Mouse (Mus musculus) limb, embryonic 14.5 days (tissue): ENCODE results near the gene Plekho2. TPM values are rescaled to one million over a fixed set of nuclear protein-coding genes. Genes with fewer than 3 reads are reported as not detected.

ENCODE experiments used
- ATAC-seq: fragments of 200-750 bp; cut with Nextera tagmentation; 2 replicates; pipeline ENCODE4 v1.8.0; 2017; ENCODE audit warnings: low read depth, moderate number of reproducible peaks, moderate TSS enrichment; ENCODE audit not compliant: low FRiP score
- DNase-seq: peaks from one replicate; pipeline ENCODE4 v3.0.0-alpha.2; 2015; ENCODE audit warnings: low spot score
- H3K27ac ChIP-seq: fragments of 300-500 bp; sonication (generic); replicated peaks from 2 replicates; pipeline ENCODE4 v1.5.1; 2014; ENCODE audit warnings: low read depth, mild to moderate bottlenecking, low read length, moderate library complexity, mixed read lengths
- H3K27me3 ChIP-seq: fragments of 300-500 bp; sonication (generic); 2 replicates; pipeline ENCODE4 v1.6.1; 2014; ENCODE audit warnings: low read length, mixed read lengths; ENCODE audit not compliant: control insufficient read depth, insufficient read depth
- H3K36me3 ChIP-seq: fragments of 300-500 bp; sonication (generic); 2 replicates; pipeline ENCODE4 v1.6.1; 2014; ENCODE audit warnings: mild to moderate bottlenecking, low read length, moderate library complexity, mixed read lengths; ENCODE audit not compliant: control insufficient read depth, insufficient read depth
- H3K4me1 ChIP-seq: fragments of 300-500 bp; sonication (generic); 2 replicates; pipeline ENCODE4 v1.6.1; 2014; ENCODE audit warnings: antibody characterized with exemption, low read length, mixed read lengths; ENCODE audit not compliant: control insufficient read depth, insufficient read depth
- H3K4me2 ChIP-seq: fragments of 300-500 bp; sonication (generic); replicated peaks from 2 replicates; pipeline ENCODE4 v1.6.1; 2014; ENCODE audit warnings: low read depth, mild to moderate bottlenecking, low read length, moderate library complexity; ENCODE audit not compliant: severe bottlenecking
- H3K4me3 ChIP-seq: fragments of 300-500 bp; sonication (generic); replicated peaks from 2 replicates; pipeline ENCODE4 v1.5.1; 2014; ENCODE audit warnings: low read length
- H3K9ac ChIP-seq: fragments of 300-500 bp; sonication (generic); 2 replicates; pipeline ENCODE4 v1.6.1; 2014; ENCODE audit warnings: mild to moderate bottlenecking, low read depth, low read length, moderate library complexity; ENCODE audit not compliant: severe bottlenecking
- H3K9me3 ChIP-seq: fragments of 300-500 bp; sonication (generic); 2 replicates; pipeline ENCODE4 v1.6.1; 2016; ENCODE audit warnings: low read length; ENCODE audit not compliant: control insufficient read depth
- POLR2A ChIP-seq: fragments of 200-500 bp; IDR thresholded peaks from 2 replicates; pipeline ENCODE4 v1.8.0; 2012; ENCODE audit warnings: inconsistent platforms, mild to moderate bottlenecking, moderate library complexity, borderline replicate concordance; ENCODE audit not compliant: insufficient read depth, insufficient read length; ENCODE audit errors: extremely low read depth
- WGBS: fragments of 180-500 bp; shearing (Covaris S2); extraction: QIAGEN DNeasy Blood & Tissue Kit; methylation state at CpG from one replicate; pipeline ENCODE4 v1.1.7; 2014; 5-methylcytosine and 5-hydroxymethylcytosine counted together
- polyA plus RNA-seq, 2 experiments: library from polyadenylated mRNA; depleted of rRNA in 1 of 2; stranded (reverse) in 1 of 2; unstranded in 1 of 2; fragments of >200 nt; fragmentation: Nextera tagmentation in 1 of 2; extraction: Ambion mirVana in 1 of 2; gene quantifications; 2 replicates each; pipeline versions ENCODE4 v1.2.1 to v1.2.3; 2012 to 2014

Gene Plekho2
- polyA plus RNA-seq, 2 experiments: 14.2 to 14.7 TPM

DNA sequence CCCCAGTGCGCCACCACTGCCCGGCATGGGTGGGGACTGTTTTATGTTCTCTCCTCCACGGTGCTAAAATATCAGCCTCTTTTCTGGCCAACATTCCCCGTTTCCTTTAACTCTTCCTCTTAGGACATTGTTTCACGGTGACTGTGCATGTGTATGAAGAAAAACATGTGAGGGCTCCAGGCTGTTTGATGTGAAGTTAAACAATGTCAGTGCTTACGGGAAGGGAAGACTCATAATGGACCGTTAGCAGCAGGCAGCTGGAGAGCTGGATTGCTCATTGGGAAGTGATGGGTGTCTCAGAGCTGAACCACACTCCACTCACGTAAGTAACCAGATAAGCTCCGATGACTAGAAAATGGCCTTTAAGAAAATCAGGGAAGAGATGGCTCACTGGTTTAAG, 40.1 kb downstream of the Plekho2 start:
- Histone ChIP-seq H3K9me3 (no peaks in the 10 kb centered on the region), H3K4me2 (no peak overlapping the region), H3K36me3 (no peaks in the 10 kb centered on the region), H3K4me3 (no peak overlapping the region), H3K27ac (no peak overlapping the region), H3K9ac (no peak overlapping the region), H3K27me3 (no peaks in the 10 kb centered on the region), H3K4me1 (0 out of 2 replicates have a peak, but pooled peaks cover 4% of the 10 kb centered on the region)
- DNase-seq (no peak), ATAC-seq (no peak)
- 81% methylated on average over 9 of the region's 9 CpGs for WGBS
- TF ChIP-seq POLR2A: no peak

DNA sequence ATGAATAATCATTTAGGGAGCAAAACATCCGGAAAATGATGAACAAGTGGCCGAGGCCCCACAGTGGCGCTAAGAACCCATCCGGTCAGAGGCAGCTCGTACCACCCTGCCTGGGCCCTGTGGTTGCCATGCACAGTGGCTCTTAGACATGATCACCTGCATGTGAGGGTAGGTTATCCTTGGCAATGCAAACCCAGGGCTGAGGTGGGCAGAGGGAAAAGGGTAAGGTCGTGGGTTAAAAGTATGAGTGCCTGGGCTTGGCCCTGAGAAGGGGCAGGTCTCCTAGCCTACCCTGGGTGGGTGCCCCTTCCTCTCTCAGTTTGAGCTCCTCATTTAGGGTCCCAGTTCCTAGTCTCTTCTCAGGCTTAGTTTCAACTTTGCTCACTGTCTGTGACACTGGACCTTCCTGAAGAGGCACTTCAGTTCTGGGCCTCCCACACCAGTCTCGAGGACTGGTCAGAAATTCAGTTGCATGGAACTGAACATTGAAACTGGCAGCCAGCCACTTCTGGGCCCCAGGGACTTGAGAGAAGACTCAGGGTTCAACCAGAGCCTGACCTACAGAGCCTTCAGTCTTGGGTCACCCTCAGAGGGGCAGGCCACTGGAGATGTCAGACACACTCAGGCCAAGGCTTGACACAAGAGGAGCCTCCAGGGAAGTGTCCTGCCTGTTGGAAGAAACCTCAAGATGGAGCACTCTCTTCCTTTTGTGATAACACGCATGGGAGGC, 41.8 kb downstream of the Plekho2 start:
- Histone ChIP-seq H3K4me1 (0 out of 2 replicates have a peak, but pooled peaks cover 4% of the 10 kb centered on the region), H3K4me3 (no peak overlapping the region), H3K9ac (no peak overlapping the region), H3K27me3 (no peaks in the 10 kb centered on the region), H3K27ac (no peak overlapping the region), H3K9me3 (no peaks in the 10 kb centered on the region), H3K36me3 (no peaks in the 10 kb centered on the region), H3K4me2 (no peak overlapping the region)
- ATAC-seq (no peak), DNase-seq (no peak)
- no peak for TF ChIP-seq POLR2A
- WGBS: 92% methylated on average over 8 of the region's 8 CpGs

DNA sequence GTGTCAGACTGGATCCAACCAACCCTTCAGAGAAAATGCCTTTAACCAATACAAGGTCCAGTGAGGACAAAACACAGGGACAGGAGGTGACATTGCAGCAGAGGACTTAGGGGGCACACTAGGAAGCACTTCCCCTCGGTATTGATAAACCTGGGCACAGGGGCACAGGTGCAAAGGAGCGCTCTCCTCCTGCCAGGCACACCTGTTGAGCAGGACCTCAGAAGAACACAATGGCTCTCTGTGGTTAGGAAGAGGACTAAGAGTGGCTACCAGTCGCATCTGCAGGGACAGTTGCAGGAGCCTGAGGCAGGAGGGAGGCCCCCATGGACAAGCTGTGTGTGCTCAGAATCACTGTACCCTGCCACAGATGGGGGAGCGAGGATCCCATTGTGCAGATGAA, 43.3 kb downstream of the Plekho2 start:
- no peak for TF ChIP-seq POLR2A
- Histone ChIP-seq H3K36me3 (no peaks in the 10 kb centered on the region), H3K4me2 (no peak overlapping the region), H3K9me3 (no peaks in the 10 kb centered on the region), H3K27ac (no peak overlapping the region), H3K4me1 (0 out of 2 replicates have a peak, but pooled peaks cover 3% of the 10 kb centered on the region), H3K4me3 (no peak overlapping the region), H3K9ac (no peak overlapping the region), H3K27me3 (no peaks in the 10 kb centered on the region)
- DNase-seq (no peak), ATAC-seq (no peak)
- WGBS: 73% methylated on average over 4 of the region's 4 CpGs

DNA sequence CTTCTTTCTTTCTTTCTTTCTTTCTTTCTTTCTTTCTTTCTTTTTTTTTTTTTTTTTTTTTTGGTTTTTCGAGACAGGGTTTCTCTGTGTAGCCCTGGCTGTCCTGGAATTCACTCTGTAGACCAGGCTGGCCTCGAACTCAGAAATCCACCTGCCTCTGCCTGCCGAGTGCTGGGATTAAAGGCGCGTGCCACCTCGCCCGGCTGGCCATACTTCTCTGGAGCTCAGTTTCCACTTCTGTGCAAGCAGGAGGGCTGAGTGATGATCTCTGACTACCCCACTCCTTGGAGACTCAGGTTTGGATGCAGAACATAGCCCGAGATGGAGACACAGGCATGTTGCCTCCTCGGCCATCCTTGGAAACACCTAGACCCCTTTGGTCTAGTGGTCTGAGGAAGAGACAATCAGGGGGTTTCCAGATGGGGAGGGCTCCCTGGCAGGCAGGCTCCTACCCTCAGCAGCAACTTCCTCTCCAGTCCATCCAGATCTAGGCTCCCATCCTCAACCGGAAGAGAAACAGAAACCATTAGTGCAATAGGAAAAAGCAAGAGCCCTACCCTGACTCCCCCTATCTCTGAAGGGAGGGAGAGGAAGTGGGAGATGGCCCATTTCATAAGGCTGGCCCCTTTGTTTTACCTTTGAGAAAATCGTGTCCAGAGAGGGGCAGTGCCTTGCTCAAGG, 43.9 kb downstream of the Plekho2 start:
- Histone ChIP-seq H3K9me3 (no peaks in the 10 kb centered on the region), H3K4me2 (no peak overlapping the region), H3K9ac (no peak overlapping the region), H3K27ac (no peak overlapping the region), H3K27me3 (no peaks in the 10 kb centered on the region), H3K4me1 (no peaks in the 10 kb centered on the region), H3K4me3 (no peak overlapping the region), H3K36me3 (no peaks in the 10 kb centered on the region)
- ATAC-seq (no peak), DNase-seq (no peak)
- WGBS: 86% methylated on average over 10 of the region's 11 CpGs
- TF ChIP-seq POLR2A: no peak

DNA sequence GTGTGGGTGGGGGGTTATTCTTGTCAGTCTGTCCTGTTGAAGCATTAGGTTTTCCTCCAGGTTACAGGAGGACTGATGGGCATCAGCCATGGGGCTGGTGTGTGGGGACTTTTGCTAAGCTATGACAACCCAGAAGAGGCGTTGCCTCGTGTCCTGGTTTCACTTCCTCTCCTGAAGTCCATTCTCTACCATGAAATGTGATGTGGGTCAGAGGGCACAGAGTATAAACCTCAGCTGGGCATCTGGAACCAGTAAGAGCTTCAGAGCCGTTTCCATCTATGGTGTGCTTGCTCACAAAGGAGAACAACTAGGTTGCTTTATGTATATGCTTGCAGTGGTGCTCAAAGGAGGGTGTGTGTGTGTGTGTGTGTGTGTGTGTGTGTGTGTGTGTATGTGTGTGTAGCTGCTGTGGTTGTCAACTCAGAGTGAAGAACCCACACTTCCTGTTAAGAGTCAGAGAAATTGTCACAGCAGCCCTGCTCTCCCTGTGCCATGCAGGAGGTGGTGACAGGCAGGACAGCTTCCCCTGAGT, 44.6 kb downstream of the Plekho2 start:
- WGBS: 46% methylated on average over 3 of the region's 3 CpGs
- no peak overlapping the region for H3K4me2 ChIP-seq
- DNase-seq: no peak
- no peaks in the 10 kb centered on the region for H3K9me3 ChIP-seq
- no peak overlapping the region for H3K27ac ChIP-seq
- H3K4me1 ChIP-seq: no peaks in the 10 kb centered on the region
- H3K4me3 ChIP-seq: no peak overlapping the region
- no peaks in the 10 kb centered on the region for H3K27me3 ChIP-seq
- no peak for ATAC-seq
- TF ChIP-seq POLR2A: no peak
- no peaks in the 10 kb centered on the region for H3K36me3 ChIP-seq
- no peak overlapping the region for H3K9ac ChIP-seq
